Mouse (Mus musculus): Measurements from ENCODE around the gene Echdc3.

Echdc3 gene

DNA sequence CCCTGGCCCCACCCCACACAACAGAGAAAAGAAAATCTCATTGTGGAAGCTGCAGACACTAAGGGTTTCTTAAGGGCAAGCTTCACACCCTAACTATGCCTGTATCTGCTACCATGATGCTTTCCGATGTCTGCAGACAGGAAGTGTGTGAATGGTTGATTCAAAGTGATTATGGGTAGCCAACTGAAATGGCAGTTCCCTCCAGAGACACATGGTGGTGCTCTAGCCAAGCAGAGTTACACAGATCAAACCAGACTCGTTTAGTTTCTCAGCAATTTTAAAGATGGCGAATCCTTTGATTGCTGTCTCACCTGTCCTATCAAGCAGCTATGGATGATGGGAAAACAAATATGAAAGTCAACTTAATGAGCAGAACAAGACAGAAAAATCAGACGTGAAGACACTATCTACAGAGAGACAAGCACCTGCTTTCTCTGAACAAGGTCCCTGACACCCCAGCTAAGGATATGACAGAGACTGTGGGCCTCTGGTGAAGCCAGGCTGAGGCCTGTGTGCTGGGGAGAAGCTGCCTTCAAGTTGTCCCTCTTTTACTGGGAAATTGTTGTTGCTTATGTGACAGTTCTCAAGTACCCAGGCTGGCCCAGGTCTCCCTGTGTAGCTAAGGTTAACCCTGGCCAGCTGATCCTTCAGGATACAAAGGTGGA, 7.4 kb upstream of the Echdc3 start:
- DNase-seq, result peak; percentile 74

DNA sequence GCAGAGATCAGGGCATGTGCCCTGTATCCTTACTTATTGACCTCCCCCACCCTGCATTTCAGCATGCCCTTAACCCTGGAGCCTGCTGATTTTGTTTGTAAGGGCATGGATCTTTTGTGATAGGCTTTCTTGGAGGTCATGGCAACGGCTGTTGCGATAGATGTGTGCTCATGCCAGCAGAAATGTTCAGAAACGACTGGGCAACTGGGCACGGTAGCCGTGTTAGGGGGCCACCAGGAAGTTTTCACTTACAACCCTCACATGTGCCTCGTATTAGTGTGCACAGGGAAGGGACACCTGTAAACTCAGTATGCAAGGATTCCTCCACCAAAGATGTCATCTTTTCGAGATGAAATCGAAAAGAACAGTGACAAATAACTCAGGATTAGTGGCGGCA, 508 bp downstream of the Echdc3 start:
- DNase-seq, result no peak

DNA sequence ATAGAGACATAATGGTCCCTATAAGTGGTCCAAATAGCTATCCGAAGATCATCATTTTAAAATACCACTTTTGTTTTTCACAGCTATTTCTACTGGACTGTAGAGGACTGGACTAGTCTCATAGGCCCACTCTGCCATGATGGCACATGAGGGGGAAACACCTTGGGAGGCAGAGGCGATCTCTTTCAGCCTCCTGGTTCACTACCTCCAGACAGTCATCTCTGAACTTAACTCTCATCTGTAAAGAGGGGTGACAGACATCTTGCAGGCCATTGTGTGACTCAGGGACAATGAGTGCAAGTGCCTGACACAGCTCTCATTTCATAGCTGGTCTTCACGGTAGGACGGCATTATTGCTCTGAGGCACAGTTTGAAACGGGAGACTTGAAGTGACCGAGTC, 2.0 kb downstream of the Echdc3 start:
- no peak for DNase-seq

DNA sequence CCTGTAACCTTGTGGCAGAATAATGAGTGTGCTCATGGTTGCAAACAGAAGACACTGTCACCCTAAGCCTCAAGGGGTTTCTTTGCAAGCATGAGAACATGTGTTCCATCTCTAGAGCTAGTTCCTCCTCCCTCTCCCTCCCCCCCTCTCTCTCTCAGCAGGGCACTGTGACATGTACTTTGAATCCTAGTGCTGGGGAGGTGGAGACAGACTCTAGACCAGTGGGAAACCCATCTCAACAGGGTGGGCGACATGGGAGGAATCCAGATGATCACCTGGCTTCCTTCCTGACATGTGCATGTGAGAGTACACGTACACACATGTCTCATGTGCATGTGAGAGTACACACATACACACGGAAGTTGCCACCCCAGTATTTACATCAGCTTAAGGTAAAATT, 3.1 kb downstream of the Echdc3 start:
- DNase-seq, result no peak

DNA sequence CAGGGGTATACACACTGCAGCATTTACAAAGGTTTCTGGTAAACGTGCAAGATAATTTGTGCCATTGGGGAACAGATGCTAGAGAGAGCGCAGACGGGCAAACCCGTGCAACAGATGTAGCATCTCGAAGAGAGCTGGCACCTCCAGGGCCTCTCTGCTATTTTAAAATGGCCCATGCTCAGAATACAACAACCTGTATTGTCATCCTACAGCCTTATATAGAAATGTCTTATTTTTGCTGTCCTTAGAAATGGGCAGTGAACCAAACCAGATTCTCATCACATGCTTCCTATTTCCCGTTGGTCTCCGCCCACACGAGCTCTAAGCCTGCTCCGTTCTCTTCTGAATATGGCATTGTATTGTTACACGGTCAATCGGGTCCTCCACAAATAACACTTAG, 3.7 kb downstream of the Echdc3 start:
- no peak for DNase-seq

DNA sequence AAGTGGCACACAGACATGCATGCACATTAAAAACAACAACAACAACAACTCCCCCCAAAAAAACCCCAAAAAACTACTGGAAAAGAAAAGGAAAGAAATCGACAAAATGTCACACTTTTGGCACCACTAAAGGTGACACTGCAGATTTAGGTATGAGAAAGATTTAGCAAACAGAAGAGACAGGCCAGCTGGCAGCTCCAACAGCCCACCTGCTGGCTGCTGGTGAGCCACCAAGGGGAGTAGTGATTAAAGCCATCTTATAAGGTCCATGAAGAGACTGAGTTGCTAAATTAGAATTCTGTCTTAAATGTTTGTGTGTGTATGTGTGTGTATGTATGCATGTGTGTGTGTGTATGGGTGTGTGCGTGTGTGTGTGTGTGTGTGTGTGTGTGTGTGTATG, 5.1 kb downstream of the Echdc3 start:
- DNase-seq, result no peak

DNA sequence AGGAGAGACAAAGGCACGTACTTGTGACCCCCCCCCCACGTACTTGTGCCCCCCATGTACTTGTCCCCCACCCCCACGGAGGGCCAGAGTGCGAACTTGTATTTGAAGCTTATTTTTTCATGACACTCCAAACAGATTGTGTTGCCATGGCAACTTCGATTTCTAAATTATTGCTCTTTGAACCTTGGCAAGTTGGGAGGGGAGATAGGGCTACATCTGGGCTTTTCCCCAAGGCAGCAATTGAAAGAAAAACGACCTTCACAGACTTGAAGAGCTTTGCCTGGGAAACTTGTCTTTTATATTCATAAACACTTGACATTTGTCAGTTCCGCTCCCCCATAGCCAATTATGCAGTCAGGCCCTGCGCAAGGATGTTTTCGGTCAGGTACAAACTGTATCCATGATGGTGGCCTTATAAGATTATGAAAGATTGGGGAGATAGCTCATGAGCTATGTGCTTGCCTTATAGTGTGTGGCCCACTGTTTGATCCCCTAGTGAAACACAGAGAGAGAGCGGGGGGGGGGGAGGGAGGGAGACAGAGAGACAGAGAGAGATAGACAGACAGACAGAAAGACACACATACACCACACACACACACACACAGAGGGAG, 16.4 kb downstream of the Echdc3 start:
- no peak for DNase-seq

DNA sequence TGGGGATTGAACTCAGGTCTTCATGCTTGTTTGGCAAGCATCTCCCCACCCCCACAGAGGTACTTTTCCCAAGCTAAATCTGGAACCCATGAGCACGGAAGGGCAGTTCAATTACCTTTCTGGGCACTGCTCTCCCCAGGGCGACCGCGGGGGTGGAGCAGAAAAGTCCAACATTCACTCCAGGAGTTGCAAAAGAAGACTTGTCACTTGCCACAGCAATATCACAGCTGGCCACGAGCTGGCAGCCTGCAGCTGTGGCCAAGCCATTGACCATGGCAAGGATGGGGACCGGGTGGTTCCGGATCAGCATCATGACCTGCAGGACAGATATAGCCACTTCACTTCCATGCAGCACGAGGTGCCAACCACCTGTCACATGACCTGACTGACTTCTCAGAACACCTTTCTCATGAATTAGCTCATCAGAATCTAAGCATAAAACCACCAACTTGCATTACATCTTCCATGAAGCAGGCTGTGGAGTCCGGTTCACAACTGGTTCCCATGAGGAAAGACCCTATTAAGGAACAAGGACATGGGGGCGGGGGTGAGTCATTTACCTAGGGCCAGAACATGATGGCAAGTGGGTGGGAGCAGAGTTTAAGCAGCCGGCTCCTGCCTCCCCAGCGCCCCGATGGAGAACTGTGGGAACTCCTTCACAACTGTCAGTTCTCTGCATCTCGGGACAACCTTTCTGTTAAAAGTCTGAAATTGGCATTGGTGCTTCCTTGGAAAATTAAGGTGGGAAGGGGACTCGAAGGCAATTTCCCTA, 17.2 kb downstream of the Echdc3 start:
- no peak for DNase-seq

DNA sequence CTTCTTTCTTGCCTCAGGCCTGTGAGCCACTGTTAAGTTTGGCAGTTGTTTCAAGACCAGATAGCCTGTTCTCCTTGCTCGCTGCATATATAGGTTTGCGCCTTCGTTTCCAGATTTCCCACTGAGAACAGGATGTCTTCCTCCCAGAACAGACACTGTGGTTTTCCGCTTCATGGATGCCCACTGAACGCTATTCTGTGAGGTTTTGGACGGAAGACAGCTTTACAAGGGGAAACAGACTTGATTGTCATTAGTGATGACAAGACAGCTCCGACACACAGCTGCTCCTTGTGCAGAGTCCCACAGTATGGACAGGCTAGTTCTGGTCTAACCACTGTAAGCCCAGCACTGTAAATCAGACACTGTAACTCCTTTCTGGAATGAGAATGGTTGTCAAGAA, 18.3 kb downstream of the Echdc3 start:
- no peak for DNase-seq

DNA sequence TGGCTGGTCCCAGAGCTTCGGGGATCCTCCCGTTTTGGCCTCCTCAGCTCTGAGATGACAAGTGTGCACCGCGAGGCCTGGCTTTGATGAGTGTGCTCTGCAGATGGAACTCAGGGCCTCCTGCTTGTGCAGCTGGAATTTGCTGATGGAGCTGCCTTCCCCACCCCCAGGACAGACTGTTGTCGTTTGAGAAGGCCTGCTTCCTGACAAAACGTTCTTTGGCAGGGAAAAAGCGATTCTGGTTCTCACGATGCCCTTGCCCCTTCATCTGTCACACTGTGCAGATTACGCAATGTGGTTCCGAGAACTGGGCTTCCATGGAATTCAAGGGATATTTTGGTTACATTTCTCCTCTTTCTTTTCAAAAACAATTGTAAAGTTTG, 19.3 kb downstream of the Echdc3 start:
- DNase-seq, result no peak

DNA sequence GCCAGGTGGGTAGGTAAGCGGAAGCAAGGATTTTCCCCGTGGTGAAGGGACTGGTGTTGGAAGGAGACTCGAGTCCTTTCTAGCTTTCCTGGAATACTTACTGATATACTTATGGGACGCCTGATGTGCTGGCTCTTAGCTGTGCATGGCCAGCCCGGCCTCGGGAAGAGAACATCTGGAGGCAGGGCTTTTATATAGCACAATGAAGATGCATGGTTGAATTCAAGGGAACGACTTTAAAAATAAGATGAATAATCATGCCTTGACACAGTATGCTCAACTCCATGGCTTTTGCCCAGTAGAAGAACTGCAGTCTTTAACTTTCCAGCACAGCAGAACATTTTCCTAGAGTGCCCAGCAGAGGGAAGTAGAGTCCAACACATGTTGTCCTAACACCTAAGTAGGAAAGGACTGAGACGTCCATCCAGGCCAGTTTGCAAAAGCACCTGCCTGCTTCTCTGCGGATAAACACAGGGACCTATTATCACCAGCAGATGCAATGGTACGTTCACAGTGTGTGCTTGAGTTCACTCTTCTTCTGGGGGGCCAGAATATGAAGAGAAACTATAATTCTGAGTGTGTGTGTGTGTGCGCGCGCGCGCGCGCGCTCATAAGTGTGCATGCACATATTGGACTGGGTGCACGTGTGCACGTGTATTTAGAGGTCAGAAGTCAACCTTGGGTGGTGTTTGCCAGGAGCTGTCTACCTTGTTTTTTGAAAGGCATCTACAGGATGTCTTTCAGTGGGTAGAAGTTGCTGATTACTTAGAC, 19.8 kb downstream of the Echdc3 start:
- DNase-seq, result peak; percentile 69

DNA sequence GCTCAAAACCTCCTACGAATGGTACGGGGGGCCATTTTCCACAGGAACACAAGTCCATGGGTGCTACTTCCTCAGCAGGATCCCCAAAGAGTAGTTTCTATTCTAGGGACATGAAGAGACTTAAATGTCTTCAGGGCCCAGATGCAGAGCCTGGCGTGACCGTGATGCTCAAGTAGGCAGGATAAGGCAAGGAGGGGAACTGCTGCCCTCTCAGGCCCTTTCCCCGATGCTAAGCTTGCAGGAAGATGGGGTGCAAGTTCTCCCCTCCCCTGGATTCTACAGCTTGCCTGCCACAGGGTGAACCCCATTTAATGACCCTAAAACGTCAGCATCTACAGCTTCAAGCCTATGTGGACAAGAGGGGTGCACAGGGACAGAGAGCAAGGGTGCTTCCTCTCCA, 22.8 kb downstream of the Echdc3 start:
- no peak for DNase-seq

DNA sequence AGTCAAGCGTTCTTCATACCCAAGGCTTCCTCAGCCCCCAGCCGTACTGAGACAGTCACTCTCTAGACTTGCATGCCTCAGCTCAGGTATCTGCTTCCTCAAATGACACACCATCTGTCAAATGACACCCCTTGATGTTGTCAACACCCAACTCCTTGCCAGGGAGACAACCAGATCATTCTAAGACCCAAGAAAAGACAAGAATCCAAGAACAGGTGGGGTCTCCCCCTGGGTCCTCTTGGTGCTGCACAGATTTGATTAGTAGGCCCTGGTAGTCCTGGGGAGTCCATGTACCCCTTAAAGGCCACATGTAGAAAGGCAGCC, 23.2 kb downstream of the Echdc3 start:
- no peak for DNase-seq

DNA sequence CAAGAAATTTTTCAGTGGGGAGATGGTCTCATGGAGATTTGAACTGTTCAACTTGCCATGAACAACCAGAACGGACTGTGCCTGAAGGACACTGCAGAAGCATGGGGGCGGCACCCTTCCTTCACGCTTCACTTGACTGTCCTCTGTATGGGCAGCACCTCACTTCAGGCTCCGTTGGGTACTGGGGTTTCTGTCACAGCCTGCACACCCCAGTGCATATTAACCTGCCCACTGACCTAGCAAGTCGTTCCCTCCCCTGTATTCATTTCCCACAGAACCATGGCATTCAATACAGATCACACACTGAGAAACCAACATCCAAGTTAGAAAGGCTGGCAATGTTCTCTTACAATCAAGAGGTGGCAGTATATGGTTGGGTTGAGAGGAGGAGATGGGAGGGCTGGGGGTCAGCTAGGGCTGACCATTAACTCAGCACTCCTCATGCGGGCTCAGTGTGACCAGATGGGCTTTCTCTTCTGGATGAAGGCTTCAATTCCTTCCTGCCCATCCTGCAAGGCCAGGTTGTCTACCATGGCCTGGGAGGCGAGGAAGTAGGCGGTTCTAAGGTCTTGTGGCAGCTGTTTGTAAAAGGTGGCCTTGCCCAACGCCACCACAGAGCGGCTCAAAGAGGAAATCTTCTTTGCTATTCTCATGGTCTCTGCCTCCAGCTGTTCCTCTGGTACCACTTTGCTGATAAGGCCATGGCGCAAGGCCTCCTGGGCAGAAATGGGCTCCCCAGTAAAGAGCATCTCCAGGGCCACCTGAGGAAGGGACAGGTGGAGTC, 23.8 kb downstream of the Echdc3 start:
- DNase-seq, result no peak

DNA sequence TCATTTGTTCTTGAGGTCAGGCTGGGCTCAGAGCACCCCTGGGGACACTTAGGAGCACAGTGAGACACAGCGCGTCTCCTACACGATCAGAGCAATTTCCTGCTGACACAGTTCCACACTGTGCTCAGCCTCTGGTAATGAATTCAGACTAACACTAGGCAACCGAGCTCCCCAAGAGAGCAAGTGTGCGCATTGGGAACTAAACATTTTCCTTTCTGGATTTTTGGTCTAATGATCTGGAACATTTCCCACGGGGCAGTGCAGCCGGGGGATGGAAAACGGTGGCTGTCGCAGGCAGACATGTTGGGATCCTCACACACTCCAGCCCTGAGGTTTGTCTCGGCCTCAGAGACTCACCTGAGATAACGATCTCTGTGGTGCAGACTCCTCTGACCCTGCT, 25.4 kb downstream of the Echdc3 start:
- DNase-seq, result no peak

DNA sequence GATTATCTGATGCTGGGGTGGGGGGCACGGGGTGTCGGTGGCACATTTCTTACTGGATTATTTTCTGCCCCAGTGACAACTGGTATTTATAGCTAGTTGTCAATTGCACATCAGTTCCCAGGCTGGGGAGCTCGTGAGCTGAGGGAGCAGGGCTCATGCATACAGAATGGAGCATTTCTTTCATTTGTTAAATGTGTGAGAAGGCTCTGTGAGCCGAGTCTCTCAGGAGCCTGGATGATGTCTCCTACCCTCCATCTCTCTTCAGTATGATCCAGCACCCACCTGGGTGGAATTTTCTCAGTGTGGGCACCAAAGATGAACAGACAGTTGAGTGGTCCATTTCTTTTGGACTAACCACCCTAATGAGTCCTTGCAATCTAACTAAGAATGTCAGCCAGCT, 25.9 kb downstream of the Echdc3 start:
- DNase-seq, result no peak

DNA sequence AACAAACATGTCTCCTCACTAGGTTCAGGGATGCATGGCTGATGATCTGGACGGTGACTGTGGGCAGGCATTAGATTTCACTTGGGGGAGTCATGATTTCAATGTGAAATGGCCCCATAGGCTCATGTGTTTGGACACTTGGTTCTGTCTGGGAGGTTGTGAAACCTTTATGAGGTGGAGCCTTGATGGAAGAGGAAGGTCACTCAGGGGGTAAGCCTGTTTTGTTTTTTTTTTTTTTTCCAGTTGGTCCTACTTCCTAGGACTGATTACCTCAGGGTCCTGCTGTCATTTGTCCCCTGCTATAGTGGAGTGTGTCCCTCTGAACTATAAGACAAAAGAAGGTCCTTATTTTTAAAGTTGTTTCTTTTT, 33.1 kb downstream of the Echdc3 start:
- DNase-seq, result no peak

DNA sequence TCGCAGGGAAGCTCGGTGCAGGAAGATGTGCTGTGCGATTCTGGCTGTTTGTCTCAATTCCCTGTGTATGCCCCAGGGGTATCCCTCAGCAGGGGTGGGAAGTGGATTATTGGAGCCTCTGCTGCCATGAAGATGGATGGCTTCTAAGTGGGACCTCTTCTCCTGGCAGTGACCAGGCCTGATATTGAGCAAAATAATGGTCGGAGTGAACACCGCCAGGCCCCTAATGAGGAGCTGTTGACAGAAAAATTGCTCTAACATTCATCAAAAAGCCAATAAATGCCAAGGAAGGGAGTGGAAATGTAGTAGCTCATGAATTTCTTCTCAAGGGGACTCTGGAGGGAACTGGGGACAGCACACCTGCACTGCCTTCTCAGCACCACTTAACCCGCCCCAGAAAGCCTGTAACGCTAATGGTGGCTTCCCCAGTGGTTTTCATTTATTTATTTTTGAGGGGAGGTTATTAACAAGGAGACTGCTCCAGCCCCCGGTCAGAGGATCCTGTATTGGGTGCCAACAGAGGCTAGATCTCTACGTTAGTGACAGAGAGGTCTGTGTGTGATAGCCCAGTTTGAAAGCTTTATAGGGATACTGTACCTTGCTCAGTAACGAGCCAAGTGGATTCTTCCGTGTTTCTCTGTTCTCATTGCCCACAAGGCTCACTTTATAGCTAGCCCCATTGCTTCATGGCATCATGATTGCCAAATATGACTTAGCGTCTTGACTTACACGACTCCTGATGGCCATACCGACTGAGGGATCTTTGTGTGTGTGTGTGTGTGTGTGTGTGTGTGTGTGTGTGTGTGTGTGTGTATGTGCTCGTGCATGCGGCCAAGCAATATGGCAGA, 33.7 kb downstream of the Echdc3 start:
- DNase-seq, result no peak

DNA sequence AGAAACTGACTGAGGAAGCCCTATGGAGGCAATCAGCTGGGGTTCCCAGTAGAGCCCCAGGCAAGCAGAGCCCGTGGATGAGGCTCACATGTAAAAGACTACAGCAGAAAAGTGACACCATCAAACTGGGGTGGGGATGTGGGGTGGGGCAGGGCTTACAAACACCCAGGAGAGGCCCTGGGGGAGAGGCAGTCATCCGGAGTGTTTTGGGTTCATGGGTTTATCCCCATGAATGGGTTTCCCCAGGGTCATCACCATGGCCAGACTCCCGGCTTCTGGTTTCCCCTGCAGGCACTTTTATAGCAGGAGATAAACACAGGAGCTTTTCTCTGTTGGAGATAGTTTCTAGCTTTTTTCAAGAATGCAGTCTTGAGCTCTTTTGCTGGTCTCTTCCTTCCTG, 39.8 kb downstream of the Echdc3 start:
- DNase-seq, result no peak

DNA sequence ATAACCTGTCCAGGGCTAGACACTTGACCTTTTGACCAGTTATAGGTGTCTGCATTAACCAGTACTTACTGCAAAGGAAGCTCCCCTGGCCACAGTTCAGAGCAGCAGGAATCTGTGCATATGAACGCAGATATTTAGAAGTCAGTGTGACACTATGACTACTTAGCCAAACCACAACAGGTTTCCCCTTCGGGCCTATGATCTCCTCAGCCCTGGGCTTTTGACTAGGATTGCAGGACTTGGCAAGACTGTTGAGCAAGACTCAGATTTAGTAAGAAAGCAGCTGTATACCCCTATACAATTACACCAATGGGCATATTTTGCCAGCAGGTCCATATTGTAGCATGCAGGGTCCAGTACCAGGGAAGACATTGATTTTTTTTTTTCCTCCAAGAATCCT, 44.3 kb downstream of the Echdc3 start:
- DNase-seq, result no peak

DNA sequence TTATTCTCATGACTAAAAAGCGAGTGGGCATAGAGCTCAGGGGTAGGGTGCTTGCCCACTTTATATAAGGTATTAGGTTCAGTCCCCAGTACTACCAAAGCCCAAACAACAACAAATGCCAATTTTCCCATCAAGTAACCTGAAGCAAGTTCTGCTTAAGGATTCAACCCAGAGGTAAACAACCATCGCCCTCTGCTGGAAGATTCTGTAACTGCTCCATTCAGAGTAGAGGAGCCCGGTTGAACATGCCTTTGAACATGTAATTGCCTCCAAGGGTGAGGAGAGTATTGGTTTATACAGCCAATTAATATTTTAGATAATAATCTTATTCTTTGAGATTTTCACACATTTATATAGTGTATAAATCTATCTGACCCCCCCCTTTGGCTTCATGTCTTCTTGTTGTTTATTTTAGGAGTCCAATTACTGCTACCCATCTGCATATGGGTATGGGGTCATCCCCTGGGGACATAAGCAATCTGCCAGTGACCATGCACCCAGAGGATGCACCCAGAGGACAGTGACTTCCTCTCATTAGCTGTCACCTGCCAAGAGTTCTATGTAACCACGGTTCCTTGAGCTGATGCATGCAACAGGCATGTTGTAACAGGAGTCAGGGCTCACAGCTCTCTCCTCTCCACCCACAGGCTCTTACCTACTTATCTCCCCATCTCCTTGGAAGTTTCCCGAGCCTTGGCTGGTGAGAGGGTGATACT, 44.8 kb downstream of the Echdc3 start:
- peak; percentile 60 for DNase-seq
